Mouse (Mus musculus): ENCODE data around the gene Fabp3.
A peak's percentile ranks its signal among the peaks of the same experiment; 100 is the strongest.

Fabp3 gene

GRCm38 (mm10) chr4:130294513-130294912 lies 13.9 kb upstream of the Fabp3 start:
- no peak for DNase-seq (ENCODE audit: low read depth, low spot score)

- DNase-seq (ENCODE audit: low read depth, low spot score): no peak
These were observed 13.2 kb upstream of the Fabp3 start for GRCm38 (mm10) chr4:130295047-130295745.

GRCm38 (mm10) chr4:130296243-130296965 lies 12.0 kb upstream of the Fabp3 start:
- DNase-seq (ENCODE audit: low read depth, low spot score): no peak

- DNase-seq (ENCODE audit: low read depth, low spot score): peak; percentile 71
These were observed 11.3 kb upstream of the Fabp3 start for GRCm38 (mm10) chr4:130297123-130297529.

- no peak for DNase-seq (ENCODE audit: low read depth, low spot score)
These were observed 9.3 kb upstream of the Fabp3 start for GRCm38 (mm10) chr4:130298877-130299628.

- no peak for DNase-seq (ENCODE audit: low read depth, low spot score)
These were observed 8.8 kb upstream of the Fabp3 start for GRCm38 (mm10) chr4:130299629-130300018.

- no peak for DNase-seq (ENCODE audit: low read depth, low spot score)
These were observed 6.0 kb upstream of the Fabp3 start for GRCm38 (mm10) chr4:130302285-130302870.

GRCm38 (mm10) chr4:130304746-130305145 lies 3.6 kb upstream of the Fabp3 start:
- no peak for DNase-seq (ENCODE audit: low read depth, low spot score)

- DNase-seq (ENCODE audit: low read depth, low spot score): no peak
These were observed 1.4 kb upstream of the Fabp3 start for GRCm38 (mm10) chr4:130306796-130307630.

- DNase-seq (ENCODE audit: low read depth, low spot score): no peak
These were observed 554 bp upstream of the Fabp3 start for GRCm38 (mm10) chr4:130307851-130308230.

- DNase-seq (ENCODE audit: low read depth, low spot score): no peak
These were observed 859 bp downstream of the Fabp3 start for GRCm38 (mm10) chr4:130309254-130309653.

- DNase-seq (ENCODE audit: low read depth, low spot score): no peak
These were observed 4.1 kb downstream of the Fabp3 start for GRCm38 (mm10) chr4:130312526-130312925.

GRCm38 (mm10) chr4:130313552-130313951 lies 5.2 kb downstream of the Fabp3 start:
- no peak for DNase-seq (ENCODE audit: low read depth, low spot score)

- DNase-seq (ENCODE audit: low read depth, low spot score): no peak
These were observed 7.6 kb downstream of the Fabp3 start for GRCm38 (mm10) chr4:130315771-130316527.

- DNase-seq (ENCODE audit: low read depth, low spot score): no peak
These were observed 8.3 kb downstream of the Fabp3 start for GRCm38 (mm10) chr4:130316691-130317090.

- no peak for DNase-seq (ENCODE audit: low read depth, low spot score)
These were observed 9.7 kb downstream of the Fabp3 start for GRCm38 (mm10) chr4:130318122-130318521.

GRCm38 (mm10) chr4:130319564-130319963 lies 11.2 kb downstream of the Fabp3 start:
- no peak for DNase-seq (ENCODE audit: low read depth, low spot score)

GRCm38 (mm10) chr4:130321640-130322039 lies 13.2 kb downstream of the Fabp3 start:
- DNase-seq (ENCODE audit: low read depth, low spot score): no peak

GRCm38 (mm10) chr4:130322567-130322966 lies 14.2 kb downstream of the Fabp3 start:
- DNase-seq (ENCODE audit: low read depth, low spot score): no peak

GRCm38 (mm10) chr4:130323165-130323564 lies 14.8 kb downstream of the Fabp3 start:
- DNase-seq (ENCODE audit: low read depth, low spot score): no peak
